Mouse (Mus musculus): ENCODE measurements at regions not wholly inside any gene's neighbourhood (a gene's known extent, or its start where the extent isn't known, plus 50 kb on each side); places are given as distances from the start of the nearest gene placed in this dataset.

- no peak for TF ChIP-seq CTCF (IDR thresholded peaks at IDR 0.05; ENCODE audit: low read depth)
- TF ChIP-seq EP300 (IDR thresholded peaks at IDR 0.05; ENCODE audit: low read depth): no peak
Measured at GRCm38 (mm10) chr10:54550665-54551064, 474.3 kb upstream of the Man1a start.
